Mouse (Mus musculus) lung, embryonic 14.5 days (tissue): ENCODE measurements around the gene Gm37240. TPM values are rescaled to one million over a fixed set of nuclear protein-coding genes. Genes with fewer than 3 reads are reported as not detected.

Source experiments
- ATAC-seq: fragments of 200-750 bp; cut with Nextera tagmentation; 2 replicates; pipeline ENCODE4 v1.8.0; 2017; ENCODE audit warnings: mild to moderate bottlenecking, moderate TSS enrichment, moderate library complexity; ENCODE audit not compliant: insufficient read depth
- DNase-seq: peaks from one replicate; pipeline ENCODE4 v3.0.0-alpha.2; 2015
- H3K27ac ChIP-seq: fragments of 300-500 bp; sonication (generic); 2 replicates; pipeline ENCODE4 v1.5.1; 2014; ENCODE audit warnings: low read depth, mild to moderate bottlenecking, moderate library complexity
- H3K27me3 ChIP-seq: fragments of 300-500 bp; sonication (generic); 2 replicates; pipeline ENCODE4 v1.6.1; 2014; ENCODE audit warnings: low read length, control low read depth; ENCODE audit not compliant: insufficient read depth
- H3K36me3 ChIP-seq: fragments of 300-500 bp; sonication (generic); 2 replicates; pipeline ENCODE4 v1.6.1; 2014; ENCODE audit warnings: control low read depth; ENCODE audit not compliant: insufficient read depth
- H3K4me1 ChIP-seq: fragments of 300-500 bp; sonication (generic); 2 replicates; pipeline ENCODE4 v1.6.1; 2014; ENCODE audit warnings: antibody characterized with exemption, control low read depth; ENCODE audit not compliant: insufficient read depth
- H3K4me2 ChIP-seq: fragments of 300-500 bp; sonication (generic); 2 replicates; pipeline ENCODE4 v1.6.1; 2014; ENCODE audit warnings: mild to moderate bottlenecking
- H3K4me3 ChIP-seq: fragments of 300-500 bp; sonication (generic); 2 replicates; pipeline ENCODE4 v1.5.1; 2014; ENCODE audit warnings: low read depth, low read length
- H3K9ac ChIP-seq: fragments of 300-500 bp; sonication (generic); 2 replicates; pipeline ENCODE4 v1.6.1; 2014
- H3K9me3 ChIP-seq: fragments of 300-500 bp; sonication (generic); 2 replicates; pipeline ENCODE4 v1.6.1; 2016; ENCODE audit warnings: low read depth, low read length, control low read depth
- CTCF ChIP-seq: IDR thresholded peaks from 2 replicates; pipeline ENCODE4 v1.5.1; 2016; ENCODE audit warnings: antibody characterized with exemption, low read depth
- WGBS: fragments of 180-500 bp; shearing (Covaris S2); extraction: QIAGEN DNeasy Blood & Tissue Kit; methylation state at CpG from one replicate; pipeline ENCODE4 v1.1.7; 2014; 5-methylcytosine and 5-hydroxymethylcytosine counted together
- polyA plus RNA-seq: library from polyadenylated mRNA; unstranded; fragments of >200 nt; fragmentation: Nextera tagmentation; extraction: Ambion mirVana; gene quantifications from 2 replicates; pipeline ENCODE4 v1.2.1, GENCODE M21; 2014

Gm37240 gene
- polyA plus RNA-seq, 1 experiment from 2014 or later = 4.5 TPM

- ATAC-seq = no peak
- Histone ChIP-seq H3K9me3 (no peaks in the 10 kb centered on the region), H3K36me3 (no peaks in the 10 kb centered on the region), H3K27me3 (no peaks in the 10 kb centered on the region), H3K4me1 (no peaks in the 10 kb centered on the region), H3K4me3 (no peak overlapping the region), H3K4me2 (no peak overlapping the region), H3K27ac (no peak overlapping the region), H3K9ac (no peak overlapping the region)
- TF ChIP-seq CTCF = no peak
- no peak for DNase-seq
These were observed 17.1 kb upstream of the Gm37240 start for GRCm38 (mm10) chr3:85904371-85904770.

- no peak overlapping the region for H3K4me3 ChIP-seq
- no peak overlapping the region for H3K9ac ChIP-seq
- TF ChIP-seq CTCF = no peak
- no peak overlapping the region for H3K4me2 ChIP-seq
- 93% methylated on average over 5 of the region's 5 CpGs for WGBS
- no peaks in the 10 kb centered on the region for H3K4me1 ChIP-seq
- no peak overlapping the region for H3K27ac ChIP-seq
- H3K36me3 ChIP-seq = no peaks in the 10 kb centered on the region
- no peaks in the 10 kb centered on the region for H3K27me3 ChIP-seq
- H3K9me3 ChIP-seq = no peaks in the 10 kb centered on the region
- ATAC-seq = no peak
- no peak for DNase-seq
These were observed 7.7 kb upstream of the Gm37240 start for GRCm38 (mm10) chr3:85895020-85895419.

GRCm38 (mm10) chr3:85891571-85891970, 4.3 kb upstream of the Gm37240 start:
- no peak for DNase-seq

DNA sequence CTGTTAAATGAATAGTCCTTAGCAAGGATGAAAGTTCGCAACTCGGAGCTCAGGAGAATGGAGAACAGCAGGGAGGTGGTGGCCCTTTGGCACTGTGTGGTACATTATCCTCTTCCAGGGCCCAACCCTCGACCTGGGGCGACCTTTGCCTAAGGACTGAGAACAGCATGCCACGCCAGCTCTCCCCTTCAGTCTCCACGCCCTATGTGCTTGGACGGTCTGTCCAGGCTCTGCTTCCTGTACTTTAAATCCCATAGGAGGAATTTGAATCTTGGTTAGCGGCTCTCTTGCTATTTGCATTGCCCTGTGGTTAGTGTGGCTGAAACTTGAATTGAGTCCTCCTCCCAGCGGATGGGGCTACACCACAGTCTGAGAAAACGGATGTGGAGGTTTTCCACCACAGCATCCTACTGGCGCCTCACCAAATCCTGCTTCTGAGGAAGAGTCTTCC, 928 bp upstream of the Gm37240 start:
- 0 out of 2 replicates have a peak, but pooled peaks have one; percentile 29 for ATAC-seq
- Histone ChIP-seq H3K9me3 (no peaks in the 10 kb centered on the region), H3K27ac (peak overlapping the region; percentile 2; the same call in 1 of the 2 replicates), H3K4me2 (peak overlapping the region; percentile 82), H3K4me3 (peak overlapping the region; percentile 52), H3K27me3 (no peaks in the 10 kb centered on the region), H3K9ac (peak overlapping the region; percentile 58; the same call in 1 of the 2 replicates), H3K36me3 (no peaks in the 10 kb centered on the region), H3K4me1 (0 out of 2 replicates have a peak, but pooled peaks cover 4% of the 10 kb centered on the region)
- 14% methylated on average over 11 of the region's 11 CpGs for WGBS
- peak; percentile 53 for DNase-seq
- TF ChIP-seq CTCF = no peak

More at GRCm38 (mm10) chr3:85891571-85891970, 4.3 kb upstream of the Gm37240 start:
- TF ChIP-seq CTCF = no peak
- ATAC-seq = no peak
- no peaks in the 10 kb centered on the region for H3K9me3 ChIP-seq
- H3K27me3 ChIP-seq = no peaks in the 10 kb centered on the region
- no peak overlapping the region for H3K9ac ChIP-seq
- H3K4me3 ChIP-seq = no peak overlapping the region
- no peaks in the 10 kb centered on the region for H3K36me3 ChIP-seq
- no peak overlapping the region for H3K4me2 ChIP-seq
- H3K4me1 ChIP-seq = 0 out of 2 replicates have a peak, but pooled peaks cover 4% of the 10 kb centered on the region
- 61% methylated on average over 1 of the region's 1 CpGs for WGBS
- H3K27ac ChIP-seq = no peak overlapping the region

- Histone ChIP-seq H3K9ac (peak overlapping the region; percentile 58), H3K27ac (peak overlapping the region; percentile 50; the same call in 1 of the 2 replicates), H3K9me3 (no peaks in the 10 kb centered on the region), H3K27me3 (no peaks in the 10 kb centered on the region), H3K36me3 (no peaks in the 10 kb centered on the region), H3K4me1 (0 out of 2 replicates have a peak, but pooled peaks cover 4% of the 10 kb centered on the region), H3K4me2 (peak overlapping the region; percentile 82), H3K4me3 (peak overlapping the region; percentile 52)
- ATAC-seq (peak; percentile 6), DNase-seq (peak; percentile 13)
- TF ChIP-seq CTCF = no peak
- 5% methylated on average over 22 of the region's 22 CpGs for WGBS
These were observed 581 bp downstream of the Gm37240 start for GRCm38 (mm10) chr3:85886636-85887238.

DNA sequence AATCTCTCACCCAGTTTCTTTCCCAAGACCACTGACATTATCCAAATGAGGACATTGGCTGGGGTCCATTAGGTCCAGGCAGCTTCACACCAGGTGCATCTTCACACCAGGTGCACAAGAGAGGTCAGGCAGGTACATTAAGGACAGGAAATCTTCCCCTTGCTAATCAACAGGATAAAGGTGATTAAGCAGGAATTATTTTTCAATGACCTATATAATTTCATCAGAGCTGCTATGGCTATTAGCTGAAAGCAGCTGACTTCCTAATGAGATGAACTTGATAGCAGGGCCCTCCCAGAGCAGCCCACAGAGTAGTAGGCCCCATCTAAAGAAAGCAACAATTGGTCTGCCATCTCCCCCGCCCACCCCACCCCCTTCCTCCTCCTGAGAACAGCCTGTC, 1.4 kb downstream of the Gm37240 start:
- peak overlapping the region; percentile 82 for H3K4me2 ChIP-seq
- 55% methylated on average over 1 of the region's 1 CpGs for WGBS
- no peaks in the 10 kb centered on the region for H3K9me3 ChIP-seq
- H3K27ac ChIP-seq = no peak overlapping the region
- no peak overlapping the region for H3K9ac ChIP-seq
- no peak for TF ChIP-seq CTCF
- H3K4me3 ChIP-seq = peak overlapping the region; percentile 52; the same call in 1 of the 2 replicates
- no peak for DNase-seq
- 0 out of 2 replicates have a peak, but pooled peaks cover 4% of the 10 kb centered on the region for H3K4me1 ChIP-seq
- H3K36me3 ChIP-seq = no peaks in the 10 kb centered on the region
- no peaks in the 10 kb centered on the region for H3K27me3 ChIP-seq
- no peak for ATAC-seq

GRCm38 (mm10) chr3:85880687-85881086, 6.6 kb downstream of the Gm37240 start:
- H3K4me1 ChIP-seq = no peaks in the 10 kb centered on the region
- H3K4me2 ChIP-seq = no peak overlapping the region
- DNase-seq = peak; percentile 45
- 64% methylated on average over 2 of the region's 2 CpGs for WGBS
- H3K27me3 ChIP-seq = no peaks in the 10 kb centered on the region
- no peak overlapping the region for H3K9ac ChIP-seq
- H3K36me3 ChIP-seq = no peaks in the 10 kb centered on the region
- ATAC-seq = peak; percentile 62
- H3K9me3 ChIP-seq = no peaks in the 10 kb centered on the region
- TF ChIP-seq CTCF = no peak
- H3K27ac ChIP-seq = no peak overlapping the region
- no peak overlapping the region for H3K4me3 ChIP-seq
